In genomic region chr10:74789245-74789644, GRCm38 (mm10) we compare ENCODE assay signal across 14 mouse cellular contexts.
"Had no signal": no experiment of that assay in that cellular context is flagged by ENCODE, and none has a peak within 500 bp of the region (broad histone marks: within the 10 kb centered on the region; RNA-seq: fewer than 3 reads in every experiment).

No protein-coding gene starts in this region.

- ATAC-seq: midbrain, embryonic 13.5 days; midbrain, embryonic 15.5 days had no signal

- H3K27me3 ChIP-seq: megakaryocyte, embryonic 14.5 days; midbrain, embryonic 13.5 days; midbrain, embryonic 15.5 days; neural tube, embryonic 12.5 days had no signal

- H3K4me2 ChIP-seq: lung, embryonic 14.5 days; midbrain, embryonic 11.5 days; midbrain, embryonic 13.5 days; midbrain, embryonic 15.5 days; neural tube, embryonic 12.5 days had no signal

- H3K4me3 ChIP-seq: megakaryocyte, embryonic 14.5 days; midbrain, embryonic 13.5 days; midbrain, embryonic 15.5 days; neural tube, embryonic 12.5 days had no signal

- H3K36me3 ChIP-seq: midbrain, embryonic 13.5 days; midbrain, embryonic 15.5 days; neural tube, embryonic 12.5 days had no signal

- DNase-seq: lung, adult 18-20 months; lung, embryonic 14.5 days; lung, postnatal 10 days; lung, postnatal 4 days; right cerebral cortex, postnatal 14 days; spleen, adult 18-20 months; thymus, adult 18-20 months; thymus, postnatal 14 days; thymus, postnatal 36 days had no signal

- H3K9me3 ChIP-seq: megakaryocyte, embryonic 14.5 days; midbrain, embryonic 13.5 days; midbrain, embryonic 15.5 days; neural tube, embryonic 12.5 days had no signal

- H3K27ac ChIP-seq: midbrain, embryonic 13.5 days; midbrain, embryonic 15.5 days; neural tube, embryonic 12.5 days had no signal

- H3K4me1 ChIP-seq: megakaryocyte, embryonic 14.5 days; midbrain, embryonic 13.5 days; midbrain, embryonic 15.5 days; neural tube, embryonic 12.5 days had no signal

- H3K9ac ChIP-seq: lung, embryonic 14.5 days; midbrain, embryonic 13.5 days; midbrain, embryonic 15.5 days; neural tube, embryonic 12.5 days had no signal
